Mouse (Mus musculus) left cerebral cortex, postnatal 36 days (tissue): Measurements from ENCODE around the gene Vmn2r70. TPM values are rescaled to one million over a fixed set of nuclear protein-coding genes. Genes with fewer than 3 reads are reported as not detected.

Experiments
- DNase-seq, 2 experiments: peaks; one replicate each; pipeline ENCODE4 v3.0.0; 2021 to 2022; ENCODE audit warnings: low spot score in 2 of 2, mixed read lengths in 1 of 2
- intact Hi-C: fragments of 180-260 bp; cut with DNase I; formaldehyde crosslinking; loops from one replicate; pipeline ENCODE4 v1.15.1; 2025
- total RNA-seq, 2 experiments: library from RNA; stranded (reverse); gene quantifications; 2 replicates each; pipeline ENCODE4 v1.2.3; 2021

The Vmn2r70 gene
- not detected for total RNA-seq

DNA sequence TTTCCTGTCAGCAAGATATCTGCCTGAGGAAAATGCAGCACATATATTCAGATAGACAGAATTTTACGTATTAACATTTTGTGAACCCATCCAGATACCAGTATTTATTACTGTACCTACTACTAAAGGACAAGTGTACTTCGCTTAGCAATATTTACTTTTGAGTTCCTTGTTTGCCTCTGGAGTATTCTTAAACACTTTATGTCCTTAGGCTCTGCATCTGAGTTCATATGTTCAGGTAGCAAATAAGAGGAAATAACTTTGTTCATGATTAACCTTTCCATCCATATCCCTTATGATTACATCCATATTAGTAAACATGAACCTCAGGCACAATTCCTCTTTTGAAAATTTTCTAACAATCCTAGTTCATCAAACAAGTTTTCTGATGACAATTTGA is at the start of gene Vmn2r70:
Gene Vmn2r70, minus strand, starts transcription at position 101 of the 400 bp plus-strand sequence.
- intact Hi-C loops: no loop called here
- no peak for DNase-seq

DNA sequence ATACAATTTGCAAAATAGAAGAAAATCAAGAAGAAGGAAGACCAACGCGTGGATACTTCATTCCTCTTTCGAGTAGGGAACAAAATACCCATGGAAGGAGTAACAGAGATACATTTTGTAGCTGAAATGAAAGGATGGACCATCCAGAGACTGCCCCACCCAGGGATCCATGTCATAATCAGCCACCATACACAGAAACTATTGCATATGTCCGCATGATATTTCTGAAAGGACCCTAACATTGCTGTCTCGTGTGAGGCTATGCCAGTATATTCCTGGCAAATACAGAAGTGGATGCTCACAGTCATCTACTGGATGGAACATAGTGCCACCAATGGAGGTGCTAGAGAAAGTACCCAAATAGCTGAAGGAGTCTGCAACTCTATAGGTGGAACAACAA is 6.2 kb downstream of the Vmn2r70 start, which contains the start of gene Vmn2r71:
Gene Vmn2r71, plus strand, starts transcription at position 301 of the 400 bp plus-strand sequence.
- intact Hi-C loops: no loop called here
- no peak for DNase-seq

DNA sequence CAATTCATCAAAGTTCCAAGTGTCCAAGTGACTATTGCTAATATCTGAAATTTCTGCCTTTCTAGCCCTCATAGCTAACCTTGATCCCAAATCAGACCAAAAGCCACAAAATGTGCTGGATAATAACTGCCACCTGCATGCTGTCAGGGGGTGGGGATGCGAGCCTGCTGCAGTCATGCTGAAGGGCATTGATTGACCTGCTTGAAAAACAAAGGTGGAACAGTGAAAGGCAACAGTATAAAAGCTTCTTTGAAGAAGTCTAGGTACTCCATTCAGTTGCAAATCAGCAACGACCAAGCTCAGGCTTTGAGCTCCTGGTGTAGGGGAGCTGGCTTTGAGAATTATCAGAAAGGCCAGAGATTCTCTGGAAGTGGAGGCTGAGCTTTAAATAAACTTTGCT is 25.9 kb downstream of the Vmn2r70 start:
- intact Hi-C loops: no loop called here
- DNase-seq: no peak

DNA sequence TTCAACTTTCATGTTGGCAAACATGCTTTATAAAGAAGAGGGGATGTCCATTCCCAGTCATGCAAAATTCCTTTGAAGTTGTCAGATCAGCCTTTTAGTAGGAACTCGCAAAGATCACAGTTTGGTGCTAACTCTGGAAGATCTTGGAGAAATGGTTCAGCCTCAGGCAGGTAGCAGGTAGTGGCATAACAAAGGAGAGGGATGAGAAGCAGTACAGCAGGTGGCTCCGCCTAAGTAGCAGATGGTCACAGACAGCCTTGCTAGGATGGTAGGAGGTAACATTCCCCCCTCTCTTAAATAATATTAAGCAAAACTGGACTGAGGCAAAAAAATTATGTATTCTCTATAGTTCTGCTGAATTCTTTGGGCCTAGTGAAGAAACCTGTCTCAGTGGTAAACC is 26.9 kb downstream of the Vmn2r70 start:
- intact Hi-C loops: no loop called here
- no peak for DNase-seq

Other genes with a start within 250 kb of the Vmn2r70 start
- not detected for gene Vmn2r69, start 153.3 kb downstream of the Vmn2r70 start, total RNA-seq
- gene Vmn2r71, start 6.1 kb downstream of the Vmn2r70 start, total RNA-seq: not detected
- not detected for gene Vmn2r72, start 185.9 kb upstream of the Vmn2r70 start, total RNA-seq